Mouse (Mus musculus) embryonic facial prominence, embryonic 11.5 days (tissue): Measurements from ENCODE around the gene A630023A22Rik. TPM values are rescaled to one million over a fixed set of nuclear protein-coding genes. Genes with fewer than 3 reads are reported as not detected.

Source experiments
- ATAC-seq: fragments of 200-750 bp; cut with Nextera tagmentation; replicated peaks from 2 replicates; pipeline ENCODE4 v1.8.0; 2017; ENCODE audit warnings: low read depth; ENCODE audit not compliant: insufficient number of reproducible peaks, low FRiP score, low TSS enrichment
- DNase-seq: peaks from one replicate; pipeline ENCODE4 v3.0.0-alpha.2; 2015; ENCODE audit warnings: low spot score
- H3K27ac ChIP-seq: fragments of 300-500 bp; sonication (generic); replicated peaks from 2 replicates; pipeline ENCODE4 v1.5.1; 2014; ENCODE audit warnings: mild to moderate bottlenecking, low read depth, low read length, control low read depth
- H3K27me3 ChIP-seq: fragments of 300-500 bp; sonication (generic); 2 replicates; pipeline ENCODE4 v1.6.1; 2014; ENCODE audit warnings: mild to moderate bottlenecking, low read length, moderate library complexity, mixed read lengths; ENCODE audit not compliant: control insufficient read depth, insufficient read depth
- H3K36me3 ChIP-seq: fragments of 300-500 bp; sonication (generic); replicated peaks from 2 replicates; pipeline ENCODE4 v1.6.1; 2014; ENCODE audit warnings: low read depth, mild to moderate bottlenecking, low read length, moderate library complexity, mixed read lengths; ENCODE audit not compliant: control insufficient read depth, insufficient read depth
- H3K4me1 ChIP-seq: fragments of 300-500 bp; sonication (generic); 2 replicates; pipeline ENCODE4 v1.6.1; 2014; ENCODE audit warnings: low read length, mixed read lengths; ENCODE audit not compliant: control insufficient read depth, insufficient read depth
- H3K4me2 ChIP-seq: fragments of 300-500 bp; sonication (generic); 2 replicates; pipeline ENCODE4 v1.6.1; 2014; ENCODE audit warnings: low read depth, mild to moderate bottlenecking, control low read depth, low read length, moderate library complexity
- H3K4me3 ChIP-seq: fragments of 300-500 bp; sonication (generic); 2 replicates; pipeline ENCODE4 v1.5.1; 2014; ENCODE audit warnings: low read depth, low read length, control low read depth
- H3K9ac ChIP-seq: fragments of 300-500 bp; sonication (generic); replicated peaks from 2 replicates; pipeline ENCODE4 v1.6.1; 2014; ENCODE audit warnings: mild to moderate bottlenecking, control low read depth, low read length
- H3K9me3 ChIP-seq: fragments of 300-500 bp; sonication (generic); replicated peaks from 2 replicates; pipeline ENCODE4 v1.6.1; 2016; ENCODE audit warnings: mild to moderate bottlenecking, low read length, inconsistent platforms, mixed read lengths; ENCODE audit not compliant: control insufficient read depth
- WGBS: fragments of 180-500 bp; shearing (Covaris S2); extraction: QIAGEN DNeasy Blood & Tissue Kit; methylation state at CpG from one replicate; pipeline ENCODE4 v1.1.7; 2014; 5-methylcytosine and 5-hydroxymethylcytosine counted together
- polyA plus RNA-seq: library from polyadenylated mRNA; unstranded; fragments of >200 nt; fragmentation: Nextera tagmentation; extraction: Ambion mirVana; gene quantifications from 2 replicates; pipeline ENCODE4 v1.2.1, GENCODE M21; 2014

A630023A22Rik gene
- polyA plus RNA-seq, 1 experiment from 2014 or later: not detected

DNA sequence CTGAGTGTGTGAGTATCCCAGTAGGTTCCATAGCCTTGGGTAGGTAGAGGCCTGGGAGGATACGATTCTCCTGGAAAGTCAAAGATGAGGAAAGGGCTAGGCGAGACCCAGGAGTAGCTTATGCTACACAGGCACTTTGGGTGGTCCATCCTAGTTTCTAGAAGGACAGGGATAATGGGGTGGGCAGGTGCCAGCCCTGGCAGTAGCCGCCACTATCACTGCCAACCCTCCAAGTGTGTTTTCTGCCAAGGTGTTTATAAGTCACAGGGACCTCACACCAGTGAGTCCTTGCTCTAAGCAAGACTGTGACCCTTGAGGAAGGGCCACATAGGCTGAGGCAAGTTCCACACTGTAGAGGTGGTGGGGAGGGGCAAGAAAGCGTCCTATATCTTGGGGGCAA is 61.3 kb downstream of the A630023A22Rik start:
- no peaks in the 10 kb centered on the region for H3K9me3 ChIP-seq
- no peak overlapping the region for H3K27ac ChIP-seq
- no peak for DNase-seq
- no peaks in the 10 kb centered on the region for H3K36me3 ChIP-seq
- no peak overlapping the region for H3K9ac ChIP-seq
- H3K4me1 ChIP-seq: no peaks in the 10 kb centered on the region
- H3K4me3 ChIP-seq: no peak overlapping the region
- 83% methylated on average over 4 of the region's 4 CpGs for WGBS
- no peak overlapping the region for H3K4me2 ChIP-seq
- H3K27me3 ChIP-seq: no peaks in the 10 kb centered on the region
- no peak for ATAC-seq

DNA sequence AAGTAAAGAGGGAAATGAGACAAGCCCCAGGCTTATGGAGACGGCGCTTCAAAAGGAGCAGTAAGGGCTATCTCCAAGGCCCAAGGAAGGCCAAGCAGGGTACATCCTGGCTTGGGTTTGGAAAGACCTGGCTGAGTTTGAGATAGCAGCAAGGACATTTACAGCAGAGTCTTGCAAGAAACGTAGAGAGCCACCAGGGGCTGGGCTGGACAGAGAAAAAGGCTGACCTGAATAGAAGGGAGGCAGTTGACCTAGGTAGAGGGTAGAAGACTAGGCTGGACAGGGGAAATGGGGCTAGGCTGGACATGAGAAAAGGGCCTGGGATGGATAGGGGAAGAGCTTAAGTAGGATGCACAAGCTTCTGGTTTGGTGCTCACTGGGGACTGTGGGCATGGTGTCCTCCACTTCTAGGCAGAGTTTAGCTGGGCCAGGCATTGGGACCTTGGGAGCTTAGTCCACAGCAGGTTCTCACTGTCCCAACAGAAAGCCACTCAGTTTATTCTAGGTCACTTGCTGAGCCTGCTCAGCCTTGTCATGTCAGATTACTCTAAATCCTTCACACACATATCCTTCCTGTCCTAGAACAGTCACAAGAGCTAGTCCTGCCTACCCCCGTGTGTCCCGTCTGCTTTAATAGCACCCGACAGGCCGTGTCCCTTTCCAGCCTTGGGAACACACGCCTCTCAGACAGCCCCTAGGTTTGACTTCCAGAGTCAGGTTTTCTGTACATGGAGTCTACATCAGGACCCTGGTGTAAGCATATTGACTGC is 68.5 kb downstream of the A630023A22Rik start:
- Histone ChIP-seq H3K9me3 (no peaks in the 10 kb centered on the region), H3K27me3 (no peaks in the 10 kb centered on the region), H3K27ac (no peak overlapping the region), H3K4me1 (no peaks in the 10 kb centered on the region), H3K4me2 (no peak overlapping the region), H3K4me3 (no peak overlapping the region), H3K36me3 (no peaks in the 10 kb centered on the region), H3K9ac (no peak overlapping the region)
- 78% methylated on average over 8 of the region's 8 CpGs for WGBS
- DNase-seq (no peak), ATAC-seq (no peak)

DNA sequence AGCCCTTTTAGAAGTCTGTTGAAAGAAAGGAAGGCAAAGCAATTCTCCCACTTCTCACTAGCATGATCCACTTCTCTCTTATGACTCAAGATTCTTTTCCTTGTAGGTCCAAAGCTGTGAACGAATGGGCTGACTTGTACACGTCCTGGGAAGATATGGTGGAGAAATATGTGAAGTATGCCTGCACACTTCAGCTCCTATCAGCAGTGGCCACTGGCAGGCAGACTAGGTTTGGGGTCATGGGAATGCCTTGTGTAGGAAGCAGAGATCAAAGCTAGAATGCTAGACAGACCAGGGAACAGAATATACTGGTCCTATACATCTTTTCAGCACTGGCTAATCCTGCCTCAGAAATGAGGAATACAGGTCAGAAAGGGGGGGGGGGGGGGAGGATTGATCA is 75.8 kb downstream of the A630023A22Rik start:
- Histone ChIP-seq H3K4me1 (no peaks in the 10 kb centered on the region), H3K27me3 (no peaks in the 10 kb centered on the region), H3K9me3 (no peaks in the 10 kb centered on the region), H3K9ac (no peak overlapping the region), H3K27ac (no peak overlapping the region), H3K36me3 (no peaks in the 10 kb centered on the region), H3K4me2 (no peak overlapping the region), H3K4me3 (no peak overlapping the region)
- no peak for ATAC-seq
- DNase-seq: no peak
- 72% methylated on average over 2 of the region's 2 CpGs for WGBS

DNA sequence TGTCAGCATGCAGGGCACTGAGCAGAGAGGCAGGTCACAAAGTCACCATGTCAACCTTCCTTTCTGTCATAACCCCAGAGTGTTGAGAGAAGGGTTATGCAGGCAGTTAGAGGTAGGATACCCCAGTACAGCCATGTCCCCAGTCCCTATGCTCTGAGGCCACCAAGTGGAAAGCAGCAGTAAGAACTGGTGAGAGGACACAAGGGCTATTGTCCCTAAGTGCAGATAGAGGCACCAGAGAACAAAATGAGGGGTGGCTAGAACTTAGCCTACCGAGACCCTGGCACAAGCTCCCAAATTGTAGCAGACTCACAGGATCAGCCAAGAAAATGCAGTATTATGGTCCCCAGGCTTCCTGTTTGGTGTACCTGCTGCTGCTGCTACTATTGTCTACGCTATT is 85.6 kb downstream of the A630023A22Rik start:
- Histone ChIP-seq H3K36me3 (no peaks in the 10 kb centered on the region), H3K27ac (no peak overlapping the region), H3K4me2 (no peak overlapping the region), H3K27me3 (no peaks in the 10 kb centered on the region), H3K9me3 (no peaks in the 10 kb centered on the region), H3K4me3 (no peak overlapping the region), H3K4me1 (no peaks in the 10 kb centered on the region), H3K9ac (no peak overlapping the region)
- 82% methylated on average over 2 of the region's 2 CpGs for WGBS
- DNase-seq: no peak
- ATAC-seq: no peak

DNA sequence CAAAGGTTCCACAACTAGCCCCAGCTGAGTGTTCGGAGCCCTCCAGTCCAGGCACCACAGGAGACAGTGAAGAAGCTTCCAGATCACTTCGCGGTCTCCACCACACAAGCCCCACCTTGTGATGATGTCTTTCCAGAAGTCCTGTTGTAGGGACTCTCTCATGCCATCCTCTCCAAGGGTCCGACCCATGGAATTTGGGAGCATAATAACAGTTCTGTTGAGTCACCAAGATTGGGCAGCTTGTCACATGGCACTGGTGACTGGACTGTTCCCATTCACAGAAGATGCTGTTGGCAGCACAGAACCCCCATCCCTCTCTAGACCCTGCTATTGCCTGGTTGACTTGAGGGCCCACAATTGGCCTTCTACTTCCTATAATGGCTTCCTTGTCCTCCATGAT is 86.2 kb downstream of the A630023A22Rik start, which contains the start of gene Gm5460:
TSS of gene Gm5460 (plus strand) at position 378 of the 400 bp plus-strand sequence.
- no peak within 1 kb of the TSS for H3K9ac ChIP-seq

DNA sequence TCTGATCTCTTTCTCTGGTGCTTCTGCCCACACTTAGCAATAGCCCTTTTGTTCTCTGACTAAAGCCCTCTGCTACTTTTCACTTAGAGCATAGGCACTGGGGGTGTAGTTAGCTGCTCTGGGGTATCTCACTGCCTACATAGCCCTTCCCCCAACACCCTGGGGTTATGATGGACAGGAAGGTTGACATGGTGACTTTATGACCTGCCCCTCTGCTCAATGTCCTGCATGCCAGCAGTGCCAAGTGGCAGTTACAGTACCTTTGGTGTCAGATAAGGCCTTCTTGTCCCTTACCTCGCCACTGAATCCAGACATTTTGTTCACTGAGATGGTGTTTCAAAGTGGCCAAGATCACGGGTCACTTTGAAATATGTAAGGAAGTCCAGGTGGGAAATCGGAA is 87.5 kb downstream of the A630023A22Rik start, which contains the start of gene Gm30083:
TSS of gene Gm30083 (minus strand) at position 120 of the 400 bp plus-strand sequence.
- Histone ChIP-seq H3K4me2 (no peak within 1 kb of the TSS), H3K4me1 (no peaks in the 10 kb centered on the region), H3K4me3 (no peak within 1 kb of the TSS), H3K9me3 (no peaks in the 10 kb centered on the region), H3K27me3 (no peaks in the 10 kb centered on the region), H3K36me3 (no peaks in the 10 kb centered on the region), H3K27ac (no peak within 1 kb of the TSS), H3K9ac (no peak within 1 kb of the TSS)
- 77% methylated on average over 3 of the region's 3 CpGs for WGBS
- ATAC-seq: no peak
- DNase-seq: no peak

More for the DNA sequence above, 86.2 kb downstream of the A630023A22Rik start, which contains the start of gene Gm5460:
- Histone ChIP-seq H3K27me3 (no peaks in the 10 kb centered on the region), H3K4me1 (no peaks in the 10 kb centered on the region), H3K4me2 (no peak within 1 kb of the TSS), H3K4me3 (no peak within 1 kb of the TSS), H3K27ac (no peak within 1 kb of the TSS), H3K9me3 (no peaks in the 10 kb centered on the region), H3K36me3 (no peaks in the 10 kb centered on the region)
- DNase-seq: no peak
- ATAC-seq: no peak
- 94% methylated on average over 4 of the region's 4 CpGs for WGBS

DNA sequence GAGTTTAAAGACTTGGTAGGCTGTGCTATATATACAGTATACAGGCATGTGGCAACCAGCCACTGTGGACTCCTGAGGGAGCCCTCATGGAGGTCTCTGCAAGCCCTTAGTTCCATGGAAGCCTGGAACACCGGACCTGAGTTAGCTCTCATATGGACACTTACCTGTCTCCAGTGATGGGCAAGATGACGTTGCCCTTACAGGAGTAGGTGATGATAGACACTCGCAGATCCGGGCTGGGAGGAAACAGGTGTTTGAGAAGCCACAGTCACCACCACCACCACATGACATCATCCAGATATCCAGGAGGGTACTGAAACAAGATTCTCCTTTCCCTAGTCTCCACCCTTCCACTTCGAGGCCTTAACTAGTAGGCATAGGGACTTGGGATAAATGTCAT is 100.2 kb downstream of the A630023A22Rik start:
- no peaks in the 10 kb centered on the region for H3K4me1 ChIP-seq
- no peak overlapping the region for H3K4me3 ChIP-seq
- H3K9ac ChIP-seq: no peak overlapping the region
- H3K36me3 ChIP-seq: no peaks in the 10 kb centered on the region
- DNase-seq (no peak), ATAC-seq (no peak)
- H3K9me3 ChIP-seq: no peaks in the 10 kb centered on the region
- H3K27me3 ChIP-seq: no peaks in the 10 kb centered on the region
- no peak overlapping the region for H3K27ac ChIP-seq
- WGBS: 85% methylated on average over 5 of the region's 5 CpGs
- no peak overlapping the region for H3K4me2 ChIP-seq

DNA sequence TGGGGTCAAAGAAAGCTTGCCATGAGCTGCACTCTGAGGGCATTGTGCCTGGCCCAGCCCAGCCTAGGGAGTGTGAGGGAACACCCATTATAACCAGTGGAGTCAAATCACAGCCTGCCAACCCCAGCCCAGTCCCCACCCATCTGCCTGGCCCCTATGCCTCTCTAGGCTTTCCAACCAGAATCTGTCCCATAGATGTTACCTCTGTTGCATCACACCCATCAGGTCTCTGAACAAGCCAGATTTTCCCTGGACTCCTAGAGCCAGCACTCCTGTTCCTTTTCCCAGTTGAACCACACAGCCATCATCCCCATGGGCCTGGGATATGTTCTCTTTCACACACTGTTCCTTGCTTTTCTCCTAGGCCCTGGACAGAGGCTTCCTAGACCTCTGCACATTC is 101.1 kb downstream of the A630023A22Rik start:
- ATAC-seq (no peak), DNase-seq (no peak)
- no peak overlapping the region for H3K27ac ChIP-seq
- H3K4me1 ChIP-seq: no peaks in the 10 kb centered on the region
- no peak overlapping the region for H3K9ac ChIP-seq
- no peak overlapping the region for H3K4me2 ChIP-seq
- H3K36me3 ChIP-seq: no peaks in the 10 kb centered on the region
- H3K4me3 ChIP-seq: no peak overlapping the region
- H3K27me3 ChIP-seq: no peaks in the 10 kb centered on the region
- H3K9me3 ChIP-seq: no peaks in the 10 kb centered on the region
